Mouse (Mus musculus) embryonic fibroblast, embryonic 13.5 days (primary cell): ENCODE data around the gene Gtf3c5.

Source experiments
- CTCF ChIP-seq: IDR thresholded peaks from 2 replicates; pipeline ENCODE4 v1.5.1; 2011; ENCODE audit warnings: mild to moderate bottlenecking, control low read depth, low read length, moderate library complexity, borderline replicate concordance; ENCODE audit not compliant: insufficient read depth
- POLR2A ChIP-seq: IDR thresholded peaks from 2 replicates; pipeline ENCODE4 v1.6.1; 2011; ENCODE audit warnings: low read depth, mild to moderate bottlenecking, control low read depth, low read length, moderate library complexity

DNA sequence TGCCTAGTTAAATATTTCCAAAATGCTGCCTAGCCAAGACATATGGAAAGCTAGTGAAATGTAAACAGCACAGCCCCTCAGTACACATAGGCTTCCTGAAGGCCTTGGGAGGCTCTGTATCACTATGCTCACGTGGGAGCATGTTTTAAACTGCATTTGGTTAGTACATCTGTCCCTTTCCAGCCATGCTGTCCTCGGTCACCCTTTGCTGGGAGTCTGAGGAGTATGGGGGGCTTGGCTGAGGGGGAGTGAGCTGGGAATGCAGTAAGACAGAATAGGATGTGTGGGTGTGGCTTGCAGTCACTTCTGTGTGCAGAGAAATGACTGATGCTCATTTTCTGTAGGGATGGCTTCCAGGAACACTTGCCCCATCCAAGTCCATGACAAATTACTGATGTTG lies 2.2 kb upstream of the Gtf3c5 start:
- TF ChIP-seq POLR2A (no peak), CTCF (no peak)
